Mouse (Mus musculus) G1E (cell line): ENCODE measurements around the gene Shkbp1.

ENCODE experiments used
- CTCF ChIP-seq: IDR thresholded peaks from 2 replicates; pipeline ENCODE4 v1.5.1; 2012; ENCODE audit warnings: low read depth, low read length, inconsistent platforms, mixed read lengths
- POLR2AphosphoS5 ChIP-seq: IDR thresholded peaks from 2 replicates; pipeline ENCODE4 v1.6.1; 2012; ENCODE audit warnings: low read depth, low read length, inconsistent platforms; ENCODE audit not compliant: insufficient replicate concordance

DNA sequence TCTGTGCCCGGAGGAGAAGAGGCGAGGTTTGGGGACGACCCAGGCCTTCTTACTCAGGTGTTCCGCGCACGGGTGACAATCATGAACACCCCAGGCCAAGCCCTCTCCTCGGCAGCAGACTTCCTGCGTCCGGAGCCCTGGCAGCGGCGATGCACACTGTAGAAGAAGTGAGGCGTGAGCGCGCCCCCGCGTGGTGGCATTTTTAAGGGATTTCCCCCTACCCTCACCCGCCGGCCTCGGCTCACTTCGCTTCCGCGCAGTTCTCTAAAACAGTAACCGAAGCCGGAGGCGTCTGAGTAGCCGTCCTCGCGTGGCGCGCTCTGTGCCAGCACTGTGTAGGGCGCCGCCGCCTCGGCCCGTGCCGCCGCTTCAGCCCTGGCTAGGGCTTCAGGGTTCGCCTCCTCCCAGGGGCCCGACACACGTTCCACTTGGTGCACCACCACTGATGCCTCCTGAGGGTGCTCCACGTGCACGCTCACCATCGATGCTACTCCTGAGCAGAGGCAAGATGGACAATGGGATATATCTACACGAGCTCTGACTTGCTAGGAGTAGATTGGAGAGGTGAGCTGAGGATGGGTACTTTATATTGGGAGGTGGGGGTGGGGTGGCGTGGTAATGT lies 26.4 kb downstream of the Shkbp1 start:
- TF ChIP-seq POLR2AphosphoS5 (no peak), CTCF (no peak)
